ENCODE assay signal across 23 mouse cellular contexts in genomic region chr7:98148721-98149407, GRCm38 (mm10). TPM values are rescaled to one million over a fixed set of nuclear protein-coding genes. Genes with fewer than 3 reads are reported as not detected.
DNase-seq lines count a peak whose midpoint lies in the region; ATAC-seq and TF ChIP-seq lines count a peak whose summit lies in the region.
"Had no signal": no experiment of that assay in that cellular context is flagged by ENCODE, and none has a peak within 500 bp of the region (broad histone marks: within the 10 kb centered on the region; RNA-seq: fewer than 3 reads in every experiment).

No protein-coding gene starts in this region.

- no peaks in the 10 kb centered on the region for H3K36me3 ChIP-seq in heart, embryonic 11.5 days (ENCODE audit: control insufficient read depth, insufficient read depth, low read length)
- H3K36me3 ChIP-seq in heart, adult 2 months (ENCODE audit: control insufficient read depth, insufficient read depth, low read length), result no peaks in the 10 kb centered on the region
- no peaks in the 10 kb centered on the region for H3K36me3 ChIP-seq in midbrain, embryonic 10.5 days
- H3K36me3 ChIP-seq in midbrain, embryonic 11.5 days (ENCODE audit: control insufficient read depth, insufficient read depth, low read length), result no peaks in the 10 kb centered on the region
- no peaks in the 10 kb centered on the region for H3K36me3 ChIP-seq in forebrain, embryonic 15.5 days
- H3K36me3 ChIP-seq: intestine, embryonic 15.5 days had no signal

- intact Hi-C loops in heart, adult 2 months (cut with DNase I), result no loop called here

- no peaks in the 10 kb centered on the region; the same call in 1 of the 2 replicates for H3K27me3 ChIP-seq in heart, embryonic 11.5 days (ENCODE audit: control insufficient read depth, insufficient read depth, low read length)
- H3K27me3 ChIP-seq in heart, adult 2 months (ENCODE audit: control insufficient read depth, insufficient read depth, low read length), result no peaks in the 10 kb centered on the region
- no peaks in the 10 kb centered on the region for H3K27me3 ChIP-seq in midbrain, embryonic 10.5 days (ENCODE audit: low read depth, poor library complexity, severe bottlenecking)
- no peaks in the 10 kb centered on the region for H3K27me3 ChIP-seq in midbrain, embryonic 11.5 days (ENCODE audit: control insufficient read depth, insufficient read depth, low read length)
- H3K27me3 ChIP-seq in forebrain, embryonic 15.5 days, result no peaks in the 10 kb centered on the region
- H3K27me3 ChIP-seq: intestine, embryonic 15.5 days; liver, embryonic 12.5 days; megakaryocyte, embryonic 14.5 days; neural tube, embryonic 15.5 days had no signal

- no peak overlapping the region for H3K4me2 ChIP-seq in heart, embryonic 11.5 days
- H3K4me2 ChIP-seq in midbrain, embryonic 11.5 days, result no peak overlapping the region
- no peak overlapping the region for H3K4me2 ChIP-seq in forebrain, embryonic 15.5 days (replicated peaks)
- H3K4me2 ChIP-seq: hindbrain, embryonic 13.5 days; intestine, embryonic 15.5 days; liver, embryonic 12.5 days; neural tube, embryonic 15.5 days had no signal

- H3K9me3 ChIP-seq in heart, embryonic 11.5 days (replicated peaks; ENCODE audit: control insufficient read depth, low read length), result no peaks in the 10 kb centered on the region
- no peaks in the 10 kb centered on the region for H3K9me3 ChIP-seq in midbrain, embryonic 10.5 days (replicated peaks)
- H3K9me3 ChIP-seq in midbrain, embryonic 11.5 days (ENCODE audit: control insufficient read depth, low read length), result no peaks in the 10 kb centered on the region
- no peaks in the 10 kb centered on the region for H3K9me3 ChIP-seq in forebrain, embryonic 15.5 days
- H3K9me3 ChIP-seq: hindbrain, embryonic 13.5 days; intestine, embryonic 15.5 days; liver, embryonic 12.5 days; megakaryocyte, embryonic 14.5 days; neural tube, embryonic 15.5 days had no signal

- no peak overlapping the region for H3K4me3 ChIP-seq in heart, embryonic 11.5 days (ENCODE audit: low read depth, low read length)
- H3K4me3 ChIP-seq in heart, adult 2 months, result no peak overlapping the region
- H3K4me3 ChIP-seq in midbrain, embryonic 10.5 days, result no peak overlapping the region
- no peak overlapping the region for H3K4me3 ChIP-seq in midbrain, embryonic 11.5 days (ENCODE audit: low read depth, low read length)
- no peak overlapping the region for H3K4me3 ChIP-seq in forebrain, embryonic 15.5 days
- H3K4me3 ChIP-seq: hindbrain, embryonic 13.5 days; intestine, embryonic 15.5 days; left cerebral cortex, adult 2 months; liver, embryonic 12.5 days; megakaryocyte, embryonic 14.5 days; neural tube, embryonic 15.5 days had no signal

- peaks cover 21% of the 10 kb centered on the region for H3K4me1 ChIP-seq in heart, embryonic 11.5 days (ENCODE audit: control insufficient read depth, insufficient read depth, low read length)
- H3K4me1 ChIP-seq in heart, adult 2 months (ENCODE audit: control insufficient read depth, insufficient read depth, low read length), result peaks cover 1% of the 10 kb centered on the region; the same call in 1 of the 2 replicates
- peaks cover 56% of the 10 kb centered on the region for H3K4me1 ChIP-seq in midbrain, embryonic 10.5 days
- H3K4me1 ChIP-seq in midbrain, embryonic 11.5 days (ENCODE audit: control insufficient read depth, insufficient read depth, low read length), result peaks cover 8% of the 10 kb centered on the region; the same call in 1 of the 2 replicates
- peaks cover 24% of the 10 kb centered on the region for H3K4me1 ChIP-seq in forebrain, embryonic 15.5 days
- H3K4me1 ChIP-seq: intestine, embryonic 15.5 days had no signal

- TF ChIP-seq CTCF in heart, adult 2 months (IDR thresholded peaks at IDR 0.05), result no peak

- TF ChIP-seq EP300 in heart, adult 2 months (IDR thresholded peaks at IDR 0.05; ENCODE audit: insufficient read depth, low read depth, low read length), result no peak

- WGBS in heart, embryonic 11.5 days (ENCODE audit: insufficient replicate concordance), result 58% methylated on average over 10 of the region's 10 CpGs
- 79% methylated on average over 10 of the region's 10 CpGs for WGBS in heart, adult 2 months
- 76% methylated on average over 10 of the region's 10 CpGs for WGBS in midbrain, embryonic 10.5 days
- 74% methylated on average over 10 of the region's 10 CpGs for WGBS in midbrain, embryonic 11.5 days
- 63% methylated on average over 10 of the region's 10 CpGs for WGBS in forebrain, embryonic 15.5 days

- H3K27ac ChIP-seq in heart, embryonic 11.5 days (ENCODE audit: low read depth, low read length), result peak overlapping the region; percentile 55
- H3K27ac ChIP-seq in heart, adult 2 months, result no peak overlapping the region
- 0 out of 2 replicates have a peak overlapping the region, but pooled peaks have one; percentile 28 for H3K27ac ChIP-seq in midbrain, embryonic 10.5 days (replicated peaks)
- H3K27ac ChIP-seq in midbrain, embryonic 11.5 days (ENCODE audit: low read depth, low read length), result no peak overlapping the region
- peak overlapping the region; percentile 50 for H3K27ac ChIP-seq in forebrain, embryonic 15.5 days (replicated peaks)
- H3K27ac ChIP-seq: intestine, embryonic 15.5 days; left cerebral cortex, adult 2 months; neural tube, embryonic 15.5 days had no signal

- no peaks in the 10 kb centered on the region for H3K79me2 ChIP-seq in heart, adult 2 months (replicated peaks; ENCODE audit: control insufficient read depth, insufficient read depth, low read length)

- H3K9ac ChIP-seq in heart, embryonic 11.5 days (ENCODE audit: low read depth, low read length), result peak overlapping the region; percentile 17; the same call in 1 of the 2 replicates
- no peak overlapping the region for H3K9ac ChIP-seq in heart, adult 2 months (ENCODE audit: low read depth, low read length)
- no peak overlapping the region for H3K9ac ChIP-seq in midbrain, embryonic 11.5 days (ENCODE audit: low read length)
- H3K9ac ChIP-seq in forebrain, embryonic 15.5 days (replicated peaks), result no peak overlapping the region
- H3K9ac ChIP-seq: hindbrain, embryonic 13.5 days; intestine, embryonic 15.5 days; liver, embryonic 12.5 days; neural tube, embryonic 15.5 days had no signal

- TF ChIP-seq POLR2A in heart, adult 2 months (IDR thresholded peaks at IDR 0.05; ENCODE audit: insufficient read depth, low read depth, low read length), result no peak

- no peak for ATAC-seq in heart, embryonic 11.5 days (replicated peaks; ENCODE audit: insufficient number of reproducible peaks, low FRiP score, low TSS enrichment)
- no peak for ATAC-seq in midbrain, embryonic 11.5 days (ENCODE audit: low FRiP score)
- no peak for ATAC-seq in forebrain, embryonic 15.5 days (replicated peaks)
- ATAC-seq: intestine, embryonic 15.5 days; liver, embryonic 12.5 days had no signal

- DNase-seq in heart, adult 2 months, result no peak
- DNase-seq in midbrain, embryonic 10.5 days (ENCODE audit: low spot score), result no peak
- no peak for DNase-seq in midbrain, embryonic 11.5 days (ENCODE audit: low spot score, missing footprints)
- no peak for DNase-seq in adipocyte (ENCODE audit: low spot score)
- no peak for DNase-seq in cerebellum, adult 11 months
- DNase-seq: adrenal gland, postnatal 25 days; cerebellum, adult 9-11 months; gastrocnemius, postnatal 14 days; heart, postnatal 10 days; kidney, postnatal 36 days; lung, adult 2 months; thymus, adult 2 months had no signal

RNA-seq across cellular contexts. Expression of gene Omp, which starts 3.6 kb away (rescaled TPM):
- polyA plus RNA-seq in heart, embryonic 11.5 days (2014; fragmentation: Nextera tagmentation; extraction: Ambion mirVana), result 0.37 and 0.47 TPM in 2 replicates
- under 1 TPM in 1 of 2 experiments, not detected in 1; 0.14 TPM for total RNA-seq in heart, adult 2 months (2021)
- polyA plus RNA-seq in heart, adult 2 months (2012; rRNA removed), result 0.06 TPM in 1 of 2 replicates, not detected in the other
- 0.10 TPM in 2 replicates for polyA plus RNA-seq in midbrain, embryonic 10.5 days (2016; fragmentation: Nextera tagmentation; extraction: Ambion mirVana)
- polyA plus RNA-seq in midbrain, embryonic 11.5 days (2014; fragmentation: Nextera tagmentation; extraction: Ambion mirVana), result 0.18 and 0.23 TPM in 2 replicates
- polyA plus RNA-seq in forebrain, embryonic 15.5 days (2015; fragmentation: Nextera tagmentation; extraction: Ambion mirVana), result 0.46 and 0.47 TPM in 2 replicates

RNA-seq across cellular contexts. Expression of gene Capn5, which starts 29.2 kb away (rescaled TPM):
- polyA plus RNA-seq in heart, embryonic 11.5 days (2014; fragmentation: Nextera tagmentation; extraction: Ambion mirVana), result 5.8 and 6.4 TPM in 2 replicates
- 1 to 10 TPM; 1.8 to 2.4 TPM for total RNA-seq in heart, adult 2 months (2021)
- polyA plus RNA-seq in heart, adult 2 months (2012; rRNA removed), result 3.7 and 4.6 TPM in 2 replicates
- polyA plus RNA-seq in midbrain, embryonic 10.5 days (2016; fragmentation: Nextera tagmentation; extraction: Ambion mirVana), result 6.4 and 7.0 TPM in 2 replicates
- polyA plus RNA-seq in midbrain, embryonic 11.5 days (2014; fragmentation: Nextera tagmentation; extraction: Ambion mirVana), result 3.5 and 3.7 TPM in 2 replicates
- polyA plus RNA-seq in forebrain, embryonic 15.5 days (2015; fragmentation: Nextera tagmentation; extraction: Ambion mirVana), result 15.5 and 15.9 TPM in 2 replicates

RNA-seq across cellular contexts. Expression of gene Myo7a, which starts 29.5 kb away (rescaled TPM):
- 8.4 and 11.9 TPM in 2 replicates for polyA plus RNA-seq in heart, embryonic 11.5 days (2014; fragmentation: Nextera tagmentation; extraction: Ambion mirVana)
- total RNA-seq in heart, adult 2 months (2021), result 1 to 10 TPM; 4.5 to 5.9 TPM
- polyA plus RNA-seq in heart, adult 2 months (2012; rRNA removed), result 7.1 and 10.8 TPM in 2 replicates
- polyA plus RNA-seq in midbrain, embryonic 10.5 days (2016; fragmentation: Nextera tagmentation; extraction: Ambion mirVana), result 17.7 and 19.2 TPM in 2 replicates
- polyA plus RNA-seq in midbrain, embryonic 11.5 days (2014; fragmentation: Nextera tagmentation; extraction: Ambion mirVana), result 10.1 and 11.1 TPM in 2 replicates
- polyA plus RNA-seq in forebrain, embryonic 15.5 days (2015; fragmentation: Nextera tagmentation; extraction: Ambion mirVana), result 15.8 and 15.9 TPM in 2 replicates

RNA-seq across cellular contexts. Expression of gene B3gnt6, which starts 50.4 kb away (rescaled TPM):
- polyA plus RNA-seq in heart, embryonic 11.5 days (2014; fragmentation: Nextera tagmentation; extraction: Ambion mirVana), result 0.21 TPM in 1 of 2 replicates, not detected in the other
- total RNA-seq in heart, adult 2 months (2021), result not detected
- 0.06 TPM in 1 of 2 replicates, not detected in the other for polyA plus RNA-seq in heart, adult 2 months (2012; rRNA removed)
- 0.06 TPM in 1 of 2 replicates, not detected in the other for polyA plus RNA-seq in midbrain, embryonic 10.5 days (2016; fragmentation: Nextera tagmentation; extraction: Ambion mirVana)
- 0.07 TPM in 1 of 2 replicates, not detected in the other for polyA plus RNA-seq in midbrain, embryonic 11.5 days (2014; fragmentation: Nextera tagmentation; extraction: Ambion mirVana)
- 0.15 and 0.42 TPM in 2 replicates for polyA plus RNA-seq in forebrain, embryonic 15.5 days (2015; fragmentation: Nextera tagmentation; extraction: Ambion mirVana)
- total RNA-seq: gastrocnemius, postnatal 14 days; heart, adult 8-10 months; heart, postnatal 10 days had no signal
- polyA plus RNA-seq: embryonic facial prominence, embryonic 11.5 days; limb, embryonic 11.5 days; liver, embryonic 12.5 days had no signal

Comparison
In these comparisons a context has a peak if more than half of its experiments do, and no peak if none do; other contexts are left out.
1. H3K27ac ChIP-seq: peak in heart, embryonic 11.5 days (single experiment), midbrain, embryonic 10.5 days (single experiment) and forebrain, embryonic 15.5 days (single experiment); none in heart, adult 2 months (single experiment) and midbrain, embryonic 11.5 days (single experiment).